Mouse (Mus musculus) heart, embryonic 14.5 days (tissue): ENCODE data around the gene Mptx2. TPM values are rescaled to one million over a fixed set of nuclear protein-coding genes. Genes with fewer than 3 reads are reported as not detected.

ENCODE experiments used
- polyA plus RNA-seq: library from polyadenylated mRNA; unstranded; fragments of >200 nt; fragmentation: Nextera tagmentation; extraction: Ambion mirVana; gene quantifications from 2 replicates; pipeline ENCODE4 v1.2.1, GENCODE M21; 2014

The Mptx2 gene
- polyA plus RNA-seq, 1 experiment from 2014 or later, result not detected

Other genes starting within 250 kb of the Mptx2 start
- not detected in 2 replicates for gene Olfr1408, start 140.4 kb downstream of the Mptx2 start, polyA plus RNA-seq
- not detected in 2 replicates for gene Olfr1406, start 87.1 kb downstream of the Mptx2 start, polyA plus RNA-seq
- gene Olfr218, start 80.0 kb downstream of the Mptx2 start, polyA plus RNA-seq, result not detected in 2 replicates
- not detected in 2 replicates for gene Olfr1404, start 65.4 kb downstream of the Mptx2 start, polyA plus RNA-seq
- not detected in 2 replicates for gene Fcer1a, start 50.6 kb downstream of the Mptx2 start, polyA plus RNA-seq
- not detected in 2 replicates for gene Olfr418, start 11.8 kb downstream of the Mptx2 start, polyA plus RNA-seq
- gene Ackr1, start 56.0 kb upstream of the Mptx2 start, polyA plus RNA-seq, result 0.45 and 0.96 TPM in 2 replicates
- gene Aim2, start 73.1 kb upstream of the Mptx2 start, polyA plus RNA-seq, result 2.2 and 2.5 TPM in 2 replicates
- 1.0 and 1.1 TPM in 2 replicates for gene Cadm3, start 89.9 kb upstream of the Mptx2 start, polyA plus RNA-seq
- 0.16 and 0.42 TPM in 2 replicates for gene Ifi206, start 213.3 kb upstream of the Mptx2 start, polyA plus RNA-seq